Mouse (Mus musculus): ENCODE measurements around the gene Gm10638.

The Gm10638 gene

DNA sequence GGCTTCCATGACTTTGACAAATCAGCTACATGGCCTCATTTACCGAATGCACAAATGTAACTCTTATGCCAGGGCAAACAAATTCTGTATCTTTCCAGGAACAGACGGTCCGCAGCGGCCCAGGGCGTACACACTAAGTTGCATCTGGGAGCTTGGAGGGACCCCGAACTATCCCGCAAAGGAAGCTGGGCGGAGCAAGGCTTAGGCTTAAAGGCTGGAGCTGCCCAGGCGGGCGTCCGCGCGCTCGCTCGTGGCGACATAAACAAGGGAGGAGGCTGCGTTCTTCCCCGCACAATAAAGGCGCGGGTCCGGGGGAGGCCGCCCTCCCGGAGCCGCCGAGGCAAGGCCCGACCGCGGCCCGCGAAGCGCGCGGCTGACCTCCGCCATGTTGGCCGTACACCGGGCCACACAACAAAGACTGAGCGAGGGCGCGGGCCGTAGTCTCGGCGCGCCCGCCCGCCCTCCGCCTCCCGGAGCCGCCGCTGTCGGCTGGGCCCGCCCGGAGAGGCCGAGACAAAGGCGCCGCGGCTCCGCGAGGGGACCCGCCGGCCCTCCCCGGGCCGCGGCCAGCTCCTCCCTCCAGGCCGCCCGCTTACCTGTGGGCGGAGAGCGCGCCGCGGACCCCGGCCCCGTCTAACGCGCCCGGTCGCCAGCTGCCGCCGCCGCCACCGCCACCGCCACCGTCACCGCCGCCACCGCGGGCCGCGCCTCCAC, at the start of gene Gm10638, which contains the start of gene Siah1a:
Gm10638 (plus strand) TSS at position 479 of the 714 bp plus-strand sequence.
Siah1a (minus strand) TSS at position 714 of the 714 bp plus-strand sequence.
- peak; percentile 9 to 16 for DNase-seq (ENCODE audit: low read depth in 1 of 2, low spot score in 2 of 2)

GRCm38 (mm10) chr8:86695703-86696102, 49.8 kb upstream of the Gm10638 start:
- no peak for DNase-seq (ENCODE audit: low read depth in 1 of 2, low spot score in 2 of 2)

DNA sequence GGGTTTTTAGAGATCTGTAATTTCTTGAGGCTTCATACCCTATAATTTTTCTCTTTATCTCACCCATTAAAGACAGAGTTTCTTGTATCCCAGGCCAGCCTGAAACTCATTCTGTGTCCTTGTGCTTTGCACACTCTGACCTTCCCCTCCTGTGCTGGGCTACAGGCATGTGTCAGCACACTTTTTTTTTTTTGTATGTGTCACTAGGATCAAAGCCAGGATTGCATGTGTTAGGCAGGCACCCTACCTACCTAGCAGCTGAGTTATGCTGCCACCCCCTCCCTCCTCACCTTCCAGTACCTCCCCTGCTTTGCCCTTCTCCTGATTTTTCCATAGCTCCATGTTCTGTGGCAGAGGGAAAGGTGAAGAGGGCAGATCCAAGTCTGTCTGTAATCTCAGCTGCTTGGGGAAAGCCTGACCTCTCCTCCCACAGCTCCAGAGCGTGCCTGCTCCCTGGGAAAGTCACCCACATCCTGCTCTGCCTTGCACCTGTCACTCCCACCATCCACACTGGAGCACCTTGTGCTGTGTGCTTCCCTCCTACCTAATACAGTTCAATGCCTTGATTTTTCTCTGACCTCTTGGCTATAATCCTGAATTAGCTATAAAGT, 46.6 kb upstream of the Gm10638 start:
- DNase-seq (ENCODE audit: low read depth in 1 of 2, low spot score in 2 of 2), result no peak

DNA sequence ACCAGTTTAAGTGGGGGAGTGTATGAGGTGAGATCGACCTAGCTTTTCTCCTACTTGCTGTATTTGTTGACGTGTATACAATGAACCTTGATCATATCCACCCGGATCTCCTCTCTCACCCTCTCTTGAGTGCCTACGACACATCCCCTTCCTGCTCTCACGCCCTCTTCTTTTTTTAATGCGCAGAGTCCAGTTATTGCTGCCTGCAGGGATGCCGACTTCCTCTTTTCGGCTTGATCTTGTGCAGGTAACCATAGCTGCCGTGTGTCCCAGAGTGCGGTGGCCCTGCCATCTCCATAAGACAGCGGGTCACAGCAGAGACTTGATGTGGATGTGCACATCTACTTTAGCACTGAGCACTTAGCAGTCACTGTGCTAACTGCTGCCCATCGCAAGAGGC, 46.0 kb upstream of the Gm10638 start:
- no peak for DNase-seq (ENCODE audit: low read depth in 1 of 2, low spot score in 2 of 2)

- no peak for DNase-seq (ENCODE audit: low read depth in 1 of 2, low spot score in 2 of 2)
Observed at GRCm38 (mm10) chr8:86702453-86702852, 43.0 kb upstream of the Gm10638 start.

- DNase-seq (ENCODE audit: low read depth in 1 of 2, low spot score in 2 of 2), result no peak
Observed at GRCm38 (mm10) chr8:86705317-86705716, 40.2 kb upstream of the Gm10638 start.

DNA sequence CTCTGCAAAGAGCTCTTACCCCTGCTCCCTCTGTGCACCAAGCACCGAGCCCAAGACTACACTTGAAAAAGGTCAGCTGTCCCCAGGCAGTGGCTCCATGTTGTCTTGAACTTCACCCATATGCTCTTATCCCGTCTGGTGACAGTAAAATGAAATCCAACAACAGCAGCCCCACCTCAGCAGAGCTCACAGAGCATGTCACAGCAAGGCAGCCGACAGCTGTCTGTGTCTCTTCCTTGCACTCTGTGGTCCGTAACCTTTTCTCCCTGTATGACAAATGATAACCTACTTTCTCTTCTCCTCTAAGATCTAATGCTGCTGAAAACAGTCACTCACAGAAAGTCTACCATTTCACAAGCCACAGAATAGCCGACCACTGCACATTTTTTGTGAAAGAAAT, 38.7 kb upstream of the Gm10638 start:
- DNase-seq (ENCODE audit: low read depth in 1 of 2, low spot score in 2 of 2), result no peak

- no peak for DNase-seq (ENCODE audit: low read depth in 1 of 2, low spot score in 2 of 2)
Observed at GRCm38 (mm10) chr8:86707873-86708272, 37.6 kb upstream of the Gm10638 start.

DNA sequence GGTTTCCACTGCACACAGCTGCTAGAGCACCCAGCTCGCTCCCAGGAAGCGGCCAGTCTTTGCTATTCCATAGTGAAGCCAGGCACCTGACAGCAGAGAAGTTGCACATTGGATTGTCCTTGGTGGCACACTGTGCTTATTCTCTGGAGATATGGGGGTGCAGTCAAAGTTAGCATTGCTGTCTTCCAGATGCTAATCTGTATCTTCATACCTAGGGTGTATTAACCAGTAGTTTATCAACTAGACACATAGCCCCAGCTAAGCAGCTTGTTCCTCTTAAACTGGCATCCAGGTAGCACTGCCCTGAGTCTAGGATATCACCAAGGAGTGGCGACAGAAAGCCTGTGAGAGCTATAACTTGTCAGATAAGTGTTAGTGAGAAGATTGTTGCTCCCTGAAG, 32.9 kb upstream of the Gm10638 start:
- no peak for DNase-seq (ENCODE audit: low read depth in 1 of 2, low spot score in 2 of 2)

- DNase-seq (ENCODE audit: low read depth in 1 of 2, low spot score in 2 of 2), result no peak
Observed at GRCm38 (mm10) chr8:86713407-86714188, 31.9 kb upstream of the Gm10638 start.

- DNase-seq (ENCODE audit: low read depth in 1 of 2, low spot score in 2 of 2), result no peak
Observed at GRCm38 (mm10) chr8:86718332-86718994, 27.0 kb upstream of the Gm10638 start.

GRCm38 (mm10) chr8:86719368-86719767, 26.1 kb upstream of the Gm10638 start:
- no peak for DNase-seq (ENCODE audit: low read depth in 1 of 2, low spot score in 2 of 2)

DNA sequence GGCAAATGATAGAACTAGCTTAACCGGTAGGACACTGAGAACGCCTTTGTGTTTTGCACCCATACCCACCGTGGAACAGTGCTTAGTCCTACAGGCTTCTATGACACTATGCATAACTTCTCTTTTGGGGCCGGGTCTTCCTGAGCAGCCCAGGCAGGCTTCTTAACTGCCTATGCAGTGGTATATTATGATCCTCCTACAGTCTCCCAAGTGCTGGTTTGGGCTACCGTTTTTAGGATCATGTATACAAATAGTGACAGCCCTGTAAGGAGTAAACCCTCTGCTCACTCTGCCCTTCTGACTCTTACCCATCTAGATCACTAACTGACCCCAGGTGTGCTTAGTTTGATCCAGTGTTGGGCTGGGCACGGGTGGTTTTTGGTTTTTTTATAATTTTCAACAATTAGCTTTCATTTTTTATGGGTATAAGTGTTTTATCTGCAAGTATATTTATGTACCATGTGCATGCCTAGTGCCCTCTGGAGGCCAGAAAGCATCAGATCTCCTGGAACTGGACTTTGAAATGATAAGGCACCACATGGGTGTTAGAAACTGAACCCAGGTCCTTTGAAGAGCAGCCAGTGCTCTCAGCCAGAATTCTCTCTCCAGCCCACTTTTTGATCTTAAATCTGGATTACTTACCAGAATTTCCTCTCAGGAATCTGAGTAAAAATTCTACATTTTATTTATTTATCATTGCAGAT, 24.6 kb upstream of the Gm10638 start:
- no peak for DNase-seq (ENCODE audit: low read depth in 1 of 2, low spot score in 2 of 2)

GRCm38 (mm10) chr8:86721490-86721889, 24.0 kb upstream of the Gm10638 start:
- no peak for DNase-seq (ENCODE audit: low read depth in 1 of 2, low spot score in 2 of 2)

- DNase-seq (ENCODE audit: low read depth in 1 of 2, low spot score in 2 of 2), result no peak
Observed at GRCm38 (mm10) chr8:86726959-86727358, 18.5 kb upstream of the Gm10638 start.

DNA sequence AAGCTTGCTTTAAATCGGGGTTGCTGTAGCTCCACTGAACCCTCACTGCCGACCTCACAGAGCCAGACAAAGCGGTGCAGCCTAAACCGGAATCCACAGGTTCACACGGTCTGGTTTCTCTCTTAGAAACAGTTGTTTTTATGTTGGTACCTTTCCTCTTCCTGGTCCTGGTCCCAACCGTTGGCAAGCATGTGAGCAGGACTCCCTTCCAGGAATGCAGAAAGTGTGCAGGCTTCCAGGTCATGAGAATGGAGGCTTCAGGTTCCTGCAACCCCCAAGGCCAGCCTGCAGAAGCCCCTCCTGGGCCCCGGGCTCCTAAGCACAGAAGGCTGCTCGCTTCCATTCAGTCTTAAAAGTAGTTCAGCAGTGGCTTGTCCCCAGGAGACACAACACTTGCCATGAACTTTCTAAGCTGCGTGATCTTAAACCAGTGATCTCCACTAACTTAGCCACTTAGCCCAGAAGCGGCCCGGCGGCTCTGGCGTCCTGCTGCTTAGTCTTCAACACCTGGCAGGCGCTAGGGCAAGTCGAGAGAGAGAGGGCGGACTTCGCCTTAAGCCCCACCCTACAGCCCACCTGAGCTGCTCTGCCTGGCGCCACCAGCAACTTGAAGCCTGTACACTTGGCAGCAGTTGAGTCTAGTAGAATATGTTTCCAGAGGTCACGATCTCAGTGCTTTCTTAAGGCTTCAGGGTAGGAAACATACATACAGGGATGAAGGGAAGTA, 17.1 kb upstream of the Gm10638 start:
- DNase-seq (ENCODE audit: low read depth in 1 of 2, low spot score in 2 of 2), result no peak

DNA sequence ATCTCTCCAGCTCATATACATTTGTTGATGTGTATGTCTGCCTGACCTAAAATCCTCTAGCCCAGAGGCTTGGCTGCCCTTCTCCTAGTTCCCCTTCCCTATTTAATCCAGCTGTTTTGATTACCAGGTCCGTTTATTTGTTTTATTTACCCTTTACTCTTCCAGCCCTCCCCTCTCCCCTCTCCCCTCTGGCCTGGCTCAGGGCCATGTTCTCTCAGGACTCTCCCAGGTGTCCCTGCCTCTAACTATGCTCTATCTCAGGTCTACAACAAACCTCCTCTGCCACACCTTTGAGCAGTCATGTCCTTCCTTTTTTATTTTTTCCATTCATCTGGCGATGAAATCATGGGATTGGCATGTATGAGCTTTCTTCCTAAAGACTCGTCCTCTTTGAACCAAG, 15.2 kb upstream of the Gm10638 start:
- no peak for DNase-seq (ENCODE audit: low read depth in 1 of 2, low spot score in 2 of 2)

DNA sequence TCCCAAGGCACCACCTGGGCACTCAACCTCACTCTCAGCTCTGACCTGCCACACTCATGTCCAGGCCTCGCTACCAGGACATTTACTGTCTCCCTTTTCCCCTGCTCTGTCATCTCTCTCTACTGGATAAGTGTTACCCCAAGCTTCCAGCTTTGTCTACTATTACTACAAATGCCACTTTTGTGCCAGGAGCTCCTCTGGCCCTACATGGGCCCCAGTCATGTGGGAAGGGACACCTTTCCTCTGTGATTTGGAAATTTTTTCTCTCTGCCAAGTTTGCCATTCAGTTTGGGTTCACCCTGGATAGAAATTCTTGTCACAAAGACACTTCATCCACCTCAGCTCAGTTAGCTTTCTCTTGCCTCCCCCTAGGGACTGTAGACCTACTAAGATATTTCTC, 14.6 kb upstream of the Gm10638 start:
- DNase-seq (ENCODE audit: low read depth in 1 of 2, low spot score in 2 of 2), result no peak

- no peak for DNase-seq (ENCODE audit: low read depth in 1 of 2, low spot score in 2 of 2)
Observed at GRCm38 (mm10) chr8:86734171-86734570, 11.3 kb upstream of the Gm10638 start.

DNA sequence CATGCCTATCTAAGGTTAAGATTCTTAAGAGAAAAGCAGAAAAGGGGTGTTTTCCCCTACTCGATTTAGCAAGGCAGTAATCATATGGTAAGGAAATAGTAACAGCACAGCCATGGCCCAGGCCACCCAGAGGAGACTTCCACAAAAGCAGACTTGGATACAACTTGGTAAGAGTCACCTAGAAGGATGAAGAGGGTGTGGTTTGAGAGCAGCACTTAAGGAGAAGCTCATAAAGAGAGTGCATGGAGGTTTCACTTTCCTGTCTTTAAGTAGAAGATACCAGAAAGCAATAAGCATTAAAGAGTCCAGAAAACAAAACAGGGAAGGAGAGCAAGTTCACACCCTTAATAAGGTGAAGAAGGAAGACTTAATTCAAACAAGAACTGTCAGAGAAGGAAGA, 10.5 kb upstream of the Gm10638 start:
- no peak for DNase-seq (ENCODE audit: low read depth in 1 of 2, low spot score in 2 of 2)

All from monocyte, adult 2 months (primary cell).